Mouse (Mus musculus): Measurements from ENCODE around the gene Thy1. TPM values are rescaled to one million over a fixed set of nuclear protein-coding genes. Genes with fewer than 3 reads are reported as not detected.

Gene Thy1
- polyA plus RNA-seq, 1 experiment, result 1,180 TPM

GRCm38 (mm10) chr9:44085276-44085675, 42.1 kb downstream of the Thy1 start:
- Histone ChIP-seq H3K4me1 (ENCODE audit: control insufficient read depth, insufficient read depth, low read length) (peaks cover 15% of the 10 kb centered on the region), H3K4me3 (ENCODE audit: insufficient read depth, low read length) (peak overlapping the region; percentile 53), H3K27ac (ENCODE audit: insufficient read depth, low read length) (peak overlapping the region; percentile 87)
- TF ChIP-seq POLR2A (IDR thresholded peaks at IDR 0.05; ENCODE audit: extremely low read depth, insufficient read depth, low read length), result no peak
- TF ChIP-seq CTCF (IDR thresholded peaks at IDR 0.05; ENCODE audit: extremely low read depth, insufficient read depth, low read length), result no peak

- Histone ChIP-seq H3K27ac (ENCODE audit: insufficient read depth, low read length) (peak overlapping the region; percentile 87), H3K4me3 (ENCODE audit: insufficient read depth, low read length) (peak overlapping the region; percentile 53), H3K4me1 (ENCODE audit: control insufficient read depth, insufficient read depth, low read length) (peaks cover 9% of the 10 kb centered on the region)
- TF ChIP-seq CTCF (IDR thresholded peaks at IDR 0.05; ENCODE audit: extremely low read depth, insufficient read depth, low read length) (no peak), POLR2A (IDR thresholded peaks at IDR 0.05; ENCODE audit: extremely low read depth, insufficient read depth, low read length) (peak; percentile 46)
Measured at GRCm38 (mm10) chr9:44085741-44086665, 42.8 kb downstream of the Thy1 start.

GRCm38 (mm10) chr9:44086960-44087359, 43.8 kb downstream of the Thy1 start:
- Histone ChIP-seq H3K4me3 (ENCODE audit: insufficient read depth, low read length) (peak overlapping the region; percentile 53), H3K4me1 (ENCODE audit: control insufficient read depth, insufficient read depth, low read length) (peaks cover 6% of the 10 kb centered on the region), H3K27ac (ENCODE audit: insufficient read depth, low read length) (0 out of 2 replicates have a peak overlapping the region, but pooled peaks have one; percentile 14)
- no peak for TF ChIP-seq POLR2A (IDR thresholded peaks at IDR 0.05; ENCODE audit: extremely low read depth, insufficient read depth, low read length)
- no peak for TF ChIP-seq CTCF (IDR thresholded peaks at IDR 0.05; ENCODE audit: extremely low read depth, insufficient read depth, low read length)

DNA sequence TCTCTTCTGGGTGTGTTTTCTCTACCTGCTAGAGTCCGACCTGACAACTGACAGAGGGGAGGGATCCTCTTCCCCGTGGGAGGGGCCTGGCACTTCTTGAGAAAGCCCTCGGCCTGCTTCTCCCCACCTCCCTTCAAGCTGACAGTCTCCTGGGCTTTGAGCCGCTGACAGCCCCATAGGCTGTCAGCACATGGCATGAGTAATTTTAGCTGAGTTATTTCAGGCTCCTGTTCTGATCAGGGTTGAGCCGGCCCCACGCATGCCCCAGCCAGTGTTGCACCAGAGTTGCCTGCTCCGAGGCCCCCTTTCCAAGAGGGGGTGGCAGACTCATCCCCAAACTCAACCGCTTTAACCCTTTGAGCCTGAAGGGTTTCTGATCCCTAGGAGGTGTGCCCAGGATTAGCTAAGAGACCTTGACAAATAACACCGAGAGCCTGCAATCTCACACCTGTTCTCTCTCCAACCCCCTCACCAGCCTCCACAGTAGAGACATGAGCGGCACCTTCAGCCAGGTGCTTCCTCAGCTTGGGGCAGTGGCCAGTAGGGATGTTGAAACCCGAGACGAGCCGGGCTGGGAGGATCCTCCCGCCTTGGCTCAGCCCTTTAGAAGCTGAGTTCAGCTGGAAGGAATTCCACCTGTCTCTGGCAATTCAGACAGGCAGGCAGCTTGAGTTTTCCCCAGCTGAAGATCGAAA, 44.7 kb downstream of the Thy1 start:
- Histone ChIP-seq H3K27ac (ENCODE audit: insufficient read depth, low read length) (peak overlapping the region; percentile 71), H3K4me3 (ENCODE audit: insufficient read depth, low read length) (peak overlapping the region; percentile 53), H3K4me1 (ENCODE audit: control insufficient read depth, insufficient read depth, low read length) (peaks cover 6% of the 10 kb centered on the region)
- peak; percentile 39; the same call in 1 of the 2 replicates for TF ChIP-seq POLR2A (IDR thresholded peaks at IDR 0.05; ENCODE audit: extremely low read depth, insufficient read depth, low read length)
- no peak for TF ChIP-seq CTCF (IDR thresholded peaks at IDR 0.05; ENCODE audit: extremely low read depth, insufficient read depth, low read length)

- H3K4me3 ChIP-seq (ENCODE audit: insufficient read depth, low read length), result no peak overlapping the region
- H3K4me1 ChIP-seq (ENCODE audit: control insufficient read depth, insufficient read depth, low read length), result peaks cover 1% of the 10 kb centered on the region; the same call in 1 of the 2 replicates
- no peak for TF ChIP-seq CTCF (IDR thresholded peaks at IDR 0.05; ENCODE audit: extremely low read depth, insufficient read depth, low read length)
- TF ChIP-seq POLR2A (IDR thresholded peaks at IDR 0.05; ENCODE audit: extremely low read depth, insufficient read depth, low read length), result no peak
- peak overlapping the region; percentile 74 for H3K27ac ChIP-seq (ENCODE audit: insufficient read depth, low read length)
Measured at GRCm38 (mm10) chr9:44088877-44089608, 45.9 kb downstream of the Thy1 start.

DNA sequence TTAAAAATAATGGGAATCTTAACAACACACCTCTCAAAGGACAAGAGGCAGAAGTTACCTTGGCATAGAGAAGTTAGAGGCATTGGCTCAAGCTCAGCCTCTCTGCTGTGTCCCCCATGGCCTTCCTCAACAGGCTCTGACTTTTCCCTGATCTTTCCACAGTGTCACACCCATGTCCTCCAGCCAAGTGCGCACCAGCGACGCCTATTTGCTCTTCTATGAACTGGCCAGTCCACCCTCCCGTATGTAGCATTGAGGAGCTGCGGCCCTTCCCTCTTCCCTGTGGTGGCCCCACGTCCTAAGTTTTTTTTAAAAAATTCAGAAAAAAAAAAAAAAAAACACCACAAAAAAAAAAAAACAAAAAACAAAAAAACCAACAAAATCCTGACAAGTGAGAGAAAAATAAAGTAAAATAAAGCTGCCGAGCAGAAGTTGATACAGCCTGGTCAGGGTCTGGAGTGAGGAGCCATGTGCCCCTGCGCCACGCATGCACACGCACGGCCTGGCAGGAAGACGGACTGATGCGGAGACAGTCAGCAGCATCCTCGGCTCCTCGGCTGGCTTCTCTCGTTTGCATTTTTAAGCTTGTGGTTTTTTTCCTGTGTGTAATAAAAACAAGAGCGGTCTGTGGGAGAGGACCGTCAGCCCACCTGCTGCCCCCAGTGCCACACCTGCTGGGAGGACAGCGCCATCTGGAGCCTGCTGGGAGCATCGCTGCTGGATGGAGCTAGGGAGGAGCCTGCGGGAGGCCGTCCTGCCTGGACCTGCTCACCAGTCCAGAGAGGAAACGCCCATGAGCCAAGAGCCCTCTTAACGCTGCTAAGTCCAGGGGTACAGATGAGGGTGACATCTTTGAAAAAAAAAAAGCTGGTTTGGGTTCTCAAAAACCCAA, 50.7 kb downstream of the Thy1 start:
- H3K27ac ChIP-seq (ENCODE audit: insufficient read depth, low read length), result no peak overlapping the region
- H3K4me1 ChIP-seq (ENCODE audit: control insufficient read depth, insufficient read depth, low read length), result peaks cover 3% of the 10 kb centered on the region; the same call in 1 of the 2 replicates
- TF ChIP-seq POLR2A (IDR thresholded peaks at IDR 0.05; ENCODE audit: extremely low read depth, insufficient read depth, low read length) (no peak), CTCF (IDR thresholded peaks at IDR 0.05; ENCODE audit: extremely low read depth, insufficient read depth, low read length) (peak; percentile 81)
- H3K4me3 ChIP-seq (ENCODE audit: insufficient read depth, low read length), result no peak overlapping the region

GRCm38 (mm10) chr9:44094737-44095136, 51.6 kb downstream of the Thy1 start:
- Histone ChIP-seq H3K4me3 (ENCODE audit: insufficient read depth, low read length) (no peak overlapping the region), H3K27ac (ENCODE audit: insufficient read depth, low read length) (no peak overlapping the region), H3K4me1 (ENCODE audit: control insufficient read depth, insufficient read depth, low read length) (peaks cover 2% of the 10 kb centered on the region; the same call in 1 of the 2 replicates)
- no peak for TF ChIP-seq POLR2A (IDR thresholded peaks at IDR 0.05; ENCODE audit: extremely low read depth, insufficient read depth, low read length)
- no peak for TF ChIP-seq CTCF (IDR thresholded peaks at IDR 0.05; ENCODE audit: extremely low read depth, insufficient read depth, low read length)

DNA sequence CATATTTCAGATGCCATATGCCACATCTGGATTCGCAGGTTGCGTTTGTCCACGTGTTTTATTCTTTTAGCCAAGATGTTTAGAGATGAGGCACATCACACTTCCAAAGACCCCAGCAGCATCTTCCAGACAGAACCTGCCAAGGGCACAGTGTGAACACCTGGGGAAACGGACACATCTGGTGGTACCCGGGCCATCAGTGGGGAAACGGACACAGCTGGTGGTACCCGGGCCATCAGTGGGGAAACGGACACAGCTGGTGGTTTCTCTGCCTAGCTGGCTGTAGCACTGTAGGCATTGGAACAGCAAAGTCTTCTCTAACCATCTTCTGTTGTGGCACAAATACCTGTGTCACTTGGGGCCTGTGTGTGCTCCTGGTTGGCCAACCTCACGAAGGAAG, 52.6 kb downstream of the Thy1 start:
- H3K4me1 ChIP-seq (ENCODE audit: control insufficient read depth, insufficient read depth, low read length), result peaks cover 2% of the 10 kb centered on the region; the same call in 1 of the 2 replicates
- TF ChIP-seq CTCF (IDR thresholded peaks at IDR 0.05; ENCODE audit: extremely low read depth, insufficient read depth, low read length) (no peak), POLR2A (IDR thresholded peaks at IDR 0.05; ENCODE audit: extremely low read depth, insufficient read depth, low read length) (no peak)
- H3K27ac ChIP-seq (ENCODE audit: insufficient read depth, low read length), result no peak overlapping the region
- H3K4me3 ChIP-seq (ENCODE audit: insufficient read depth, low read length), result no peak overlapping the region
